Comparison of ENCODE assay signal across 7 mouse cellular contexts in genomic region chr1:24677706-24678105, GRCm38 (mm10). TPM values are rescaled to one million over a fixed set of nuclear protein-coding genes. Genes with fewer than 3 reads are reported as not detected.
DNase-seq lines count a peak whose midpoint lies in the region; ATAC-seq lines count a peak whose summit lies in the region.

No protein-coding gene starts in this region.

- H3K9me3 ChIP-seq in hindbrain, embryonic 14.5 days (ENCODE audit: control insufficient read depth, low read length) = no peaks in the 10 kb centered on the region
- no peaks in the 10 kb centered on the region for H3K9me3 ChIP-seq in liver, embryonic 15.5 days (replicated peaks)

- H3K27me3 ChIP-seq in hindbrain, embryonic 14.5 days (ENCODE audit: control insufficient read depth, insufficient read depth, low read length) = no peaks in the 10 kb centered on the region
- H3K27me3 ChIP-seq in liver, embryonic 15.5 days = no peaks in the 10 kb centered on the region

- peak overlapping the region; percentile 81; the same call in 1 of the 2 replicates for H3K27ac ChIP-seq in hindbrain, embryonic 14.5 days
- no peak overlapping the region for H3K27ac ChIP-seq in liver, embryonic 15.5 days (replicated peaks)

- 80% methylated on average over 9 of the region's 9 CpGs for WGBS in hindbrain, embryonic 14.5 days
- 73% methylated on average over 9 of the region's 9 CpGs for WGBS in liver, embryonic 15.5 days (ENCODE audit: insufficient replicate concordance)

- no peaks in the 10 kb centered on the region for H3K36me3 ChIP-seq in hindbrain, embryonic 14.5 days (replicated peaks; ENCODE audit: control insufficient read depth, insufficient read depth)
- no peaks in the 10 kb centered on the region for H3K36me3 ChIP-seq in liver, embryonic 15.5 days (replicated peaks)

- peak overlapping the region; percentile 83 for H3K9ac ChIP-seq in hindbrain, embryonic 14.5 days
- no peak overlapping the region for H3K9ac ChIP-seq in liver, embryonic 15.5 days

- peaks cover 5% of the 10 kb centered on the region for H3K4me1 ChIP-seq in hindbrain, embryonic 14.5 days (replicated peaks; ENCODE audit: control insufficient read depth, insufficient read depth, low read length)
- H3K4me1 ChIP-seq in liver, embryonic 15.5 days (replicated peaks) = peaks cover 13% of the 10 kb centered on the region

- peak; percentile 5 for DNase-seq in thymus, postnatal 14 days
- DNase-seq in thymus, postnatal 25 days = no peak
- peak; percentile 34 to 54 for DNase-seq in cerebellum, postnatal 36 days
- no peak for DNase-seq in hindbrain, embryonic 14.5 days (ENCODE audit: low spot score)
- no peak for DNase-seq in right cerebral cortex, postnatal 14 days
- no peak for DNase-seq in spleen, adult 12 weeks (ENCODE audit: low spot score)

- peak overlapping the region; percentile 64 for H3K4me3 ChIP-seq in hindbrain, embryonic 14.5 days (replicated peaks; ENCODE audit: low read length)
- peak overlapping the region; percentile 76 for H3K4me3 ChIP-seq in liver, embryonic 15.5 days (replicated peaks)

- ATAC-seq in hindbrain, embryonic 14.5 days (ENCODE audit: low FRiP score) = no peak
- ATAC-seq in liver, embryonic 15.5 days (ENCODE audit: insufficient read depth) = no peak

- peak overlapping the region; percentile 53 for H3K4me2 ChIP-seq in hindbrain, embryonic 14.5 days (replicated peaks)
- H3K4me2 ChIP-seq in liver, embryonic 15.5 days = peak overlapping the region; percentile 74

RNA-seq across cellular contexts. Expression of gene Lmbrd1, which starts 0.7 kb away (rescaled TPM):
- 53.0 and 56.7 TPM in 2 replicates for polyA plus RNA-seq in hindbrain, embryonic 14.5 days (2014; fragmentation: Nextera tagmentation; extraction: Ambion mirVana)
- 11.8 and 12.0 TPM in 2 replicates for polyA plus RNA-seq in liver, embryonic 15.5 days (2015; fragmentation: Nextera tagmentation; extraction: Ambion mirVana)

Comparison
In these comparisons a context has a peak if more than half of its experiments do, and no peak if none do; other contexts are left out.
1. DNase-seq: peak in thymus, postnatal 14 days (single experiment) and cerebellum, postnatal 36 days (2 of 2); none in thymus, postnatal 25 days (single experiment), hindbrain, embryonic 14.5 days (single experiment), right cerebral cortex, postnatal 14 days (single experiment) and spleen, adult 12 weeks (single experiment).